Mouse (Mus musculus): ENCODE data around the gene Rpgrip1l. TPM values are rescaled to one million over a fixed set of nuclear protein-coding genes. Genes with fewer than 3 reads are reported as not detected.

Gene Rpgrip1l
- polyA plus RNA-seq, 1 experiment from 2014 or later = 8.0 TPM

DNA sequence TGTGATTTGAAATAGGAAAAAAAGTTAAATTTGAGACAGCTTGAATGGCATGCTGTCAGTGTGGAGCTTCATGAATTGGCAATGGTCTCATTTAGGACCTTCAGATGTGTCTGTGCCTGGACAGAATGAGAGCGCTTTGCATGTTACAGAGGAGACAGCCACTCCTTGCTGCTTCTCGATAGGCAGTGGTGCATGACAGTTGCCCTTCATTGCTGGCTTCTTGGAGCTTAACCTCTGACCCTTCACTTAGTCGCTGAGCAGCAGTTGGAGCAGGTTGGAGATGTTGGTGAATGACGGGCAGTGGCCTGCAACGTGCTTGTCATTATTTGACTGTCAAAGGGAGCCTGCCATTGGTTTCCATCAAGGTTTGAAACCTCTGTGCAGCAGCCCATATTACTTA lies 29.1 kb upstream of the Rpgrip1l start:
- Histone ChIP-seq H3K27ac (ENCODE audit: low read depth, low read length) (no peak overlapping the region), H3K4me1 (ENCODE audit: control insufficient read depth, insufficient read depth, low read length) (peaks cover 16% of the 10 kb centered on the region), H3K36me3 (ENCODE audit: control insufficient read depth, insufficient read depth, low read length) (no peaks in the 10 kb centered on the region), H3K27me3 (ENCODE audit: control insufficient read depth, insufficient read depth, low read length) (no peaks in the 10 kb centered on the region), H3K4me2 (no peak overlapping the region), H3K9ac (ENCODE audit: low read depth, low read length) (no peak overlapping the region), H3K4me3 (ENCODE audit: low read depth, low read length) (no peak overlapping the region), H3K9me3 (replicated peaks; ENCODE audit: control insufficient read depth, low read length) (no peaks in the 10 kb centered on the region)
- WGBS (ENCODE audit: insufficient replicate concordance) = 56% methylated on average over 5 of the region's 5 CpGs
- ATAC-seq (replicated peaks; ENCODE audit: insufficient number of reproducible peaks, low FRiP score, low TSS enrichment) = no peak

DNA sequence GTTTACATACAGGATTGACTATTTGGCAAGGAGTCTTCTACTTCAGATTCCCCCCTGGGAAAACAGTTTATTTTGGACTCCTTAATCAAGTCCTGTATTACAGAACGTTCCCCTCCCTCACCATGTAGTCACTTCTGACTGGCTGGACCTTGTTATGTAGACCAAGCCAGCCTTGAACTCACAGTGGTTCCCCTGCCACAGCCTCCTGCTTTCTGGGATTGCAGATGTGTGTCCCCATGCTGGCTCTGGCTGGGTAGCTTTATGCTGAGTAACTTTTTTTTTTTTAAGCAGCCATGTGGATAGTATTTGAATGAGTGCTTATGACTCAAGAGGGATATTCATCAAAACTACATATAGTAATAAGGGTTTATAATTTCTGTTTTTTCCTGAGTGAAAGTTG lies 27.7 kb upstream of the Rpgrip1l start:
- 71% methylated on average over 1 of the region's 1 CpGs for whole genome bisulfite sequencing (ENCODE audit: insufficient replicate concordance)
- Histone ChIP-seq H3K9ac (ENCODE audit: low read depth, low read length) (no peak overlapping the region), H3K4me2 (no peak overlapping the region), H3K9me3 (replicated peaks; ENCODE audit: control insufficient read depth, low read length) (no peaks in the 10 kb centered on the region), H3K36me3 (ENCODE audit: control insufficient read depth, insufficient read depth, low read length) (no peaks in the 10 kb centered on the region), H3K4me1 (ENCODE audit: control insufficient read depth, insufficient read depth, low read length) (peaks cover 11% of the 10 kb centered on the region; the same call in 1 of the 2 replicates), H3K4me3 (ENCODE audit: low read depth, low read length) (no peak overlapping the region), H3K27ac (ENCODE audit: low read depth, low read length) (no peak overlapping the region), H3K27me3 (ENCODE audit: control insufficient read depth, insufficient read depth, low read length) (no peaks in the 10 kb centered on the region)
- no peak for ATAC-seq (replicated peaks; ENCODE audit: insufficient number of reproducible peaks, low FRiP score, low TSS enrichment)

DNA sequence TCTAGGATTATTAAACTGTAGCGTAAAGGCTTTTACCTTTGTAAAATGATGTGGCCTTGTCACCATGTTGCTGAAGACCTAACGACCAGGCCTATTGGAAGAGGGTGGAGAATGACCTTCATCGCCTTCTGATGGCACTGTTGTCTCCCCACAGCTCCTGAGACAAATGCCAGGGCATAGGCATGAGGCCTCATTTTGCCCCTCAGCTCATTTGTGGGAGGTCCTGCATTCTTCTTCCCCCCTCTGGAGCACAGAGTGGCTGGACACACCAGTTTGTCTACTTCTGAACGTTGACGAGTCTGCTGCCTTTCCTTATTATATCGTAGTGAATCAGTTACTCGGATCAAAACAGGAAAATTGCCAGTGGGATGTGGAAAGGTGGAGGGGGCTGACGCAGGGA lies 26.6 kb upstream of the Rpgrip1l start:
- Histone ChIP-seq H3K27ac (ENCODE audit: low read depth, low read length) (no peak overlapping the region), H3K9ac (ENCODE audit: low read depth, low read length) (no peak overlapping the region), H3K36me3 (ENCODE audit: control insufficient read depth, insufficient read depth, low read length) (no peaks in the 10 kb centered on the region), H3K4me1 (ENCODE audit: control insufficient read depth, insufficient read depth, low read length) (peaks cover 2% of the 10 kb centered on the region; the same call in 1 of the 2 replicates), H3K4me2 (no peak overlapping the region), H3K9me3 (replicated peaks; ENCODE audit: control insufficient read depth, low read length) (no peaks in the 10 kb centered on the region), H3K4me3 (ENCODE audit: low read depth, low read length) (no peak overlapping the region), H3K27me3 (ENCODE audit: control insufficient read depth, insufficient read depth, low read length) (no peaks in the 10 kb centered on the region)
- no peak for ATAC-seq (replicated peaks; ENCODE audit: insufficient number of reproducible peaks, low FRiP score, low TSS enrichment)
- WGBS (ENCODE audit: insufficient replicate concordance) = 82% methylated on average over 8 of the region's 8 CpGs

DNA sequence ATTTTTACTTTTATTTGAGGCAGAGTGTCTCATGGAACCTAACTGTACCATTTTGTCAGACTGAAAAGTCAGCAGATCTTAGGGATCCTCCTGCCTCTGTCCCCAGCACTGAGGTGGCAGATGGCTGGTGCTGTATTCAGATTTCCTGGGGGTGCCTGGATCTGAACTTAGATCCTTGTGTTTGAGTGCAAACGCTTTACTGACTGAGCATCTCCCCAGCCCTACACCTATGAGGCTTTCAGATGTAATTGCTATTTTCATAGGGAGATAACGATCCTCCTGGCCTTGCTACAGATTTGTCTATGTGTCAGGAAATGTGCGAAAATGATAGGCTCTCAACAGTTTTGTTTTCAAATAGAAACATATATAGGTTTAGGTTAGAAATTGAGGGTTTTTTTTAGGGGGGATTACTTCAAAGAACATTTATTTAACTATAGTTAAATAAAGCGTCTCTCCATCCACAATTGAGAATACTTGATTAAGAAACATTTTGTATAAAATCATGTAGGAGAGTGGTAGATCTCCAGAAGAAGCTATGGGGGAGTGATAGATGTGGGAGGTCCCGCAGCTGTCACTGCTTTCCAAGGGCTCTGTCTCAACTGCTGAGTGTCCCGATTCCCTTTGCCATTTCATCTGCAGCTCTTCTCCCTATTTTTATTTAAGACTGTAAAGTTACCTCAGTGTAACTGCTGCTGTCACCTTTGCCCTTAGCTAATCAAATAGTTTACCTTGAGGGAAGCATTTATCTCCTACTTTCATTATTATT lies 25.5 kb upstream of the Rpgrip1l start:
- Histone ChIP-seq H3K4me3 (ENCODE audit: low read depth, low read length) (no peak overlapping the region), H3K9ac (ENCODE audit: low read depth, low read length) (no peak overlapping the region)
- no peak for ATAC-seq (replicated peaks; ENCODE audit: insufficient number of reproducible peaks, low FRiP score, low TSS enrichment)

DNA sequence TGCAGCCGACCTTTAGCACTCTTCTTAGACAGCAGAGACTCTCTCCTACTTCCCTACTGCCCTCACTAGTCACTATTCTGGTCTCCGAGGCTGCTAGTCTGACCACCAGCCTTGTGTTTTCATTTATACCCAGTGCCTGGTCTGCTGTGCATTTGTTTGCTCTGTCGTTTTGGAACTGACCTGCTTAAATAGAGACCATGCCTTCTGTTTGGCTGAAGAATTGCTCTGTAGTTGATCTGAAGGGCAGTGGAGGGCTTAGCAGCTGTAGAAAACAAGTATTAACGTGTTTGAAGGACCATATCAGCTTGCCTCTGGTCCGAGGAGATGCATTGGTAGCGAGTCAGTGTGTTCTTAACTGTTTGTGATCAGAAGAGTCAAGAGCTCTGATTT lies 16.4 kb upstream of the Rpgrip1l start:
- H3K27ac ChIP-seq (ENCODE audit: low read depth, low read length) = peak overlapping the region; percentile 77
- 27% methylated on average over 6 of the region's 6 CpGs for WGBS (ENCODE audit: insufficient replicate concordance)
- peaks cover 41% of the 10 kb centered on the region for H3K4me1 ChIP-seq (ENCODE audit: control insufficient read depth, insufficient read depth, low read length)
- H3K9me3 ChIP-seq (replicated peaks; ENCODE audit: control insufficient read depth, low read length) = no peaks in the 10 kb centered on the region
- no peak overlapping the region for H3K4me3 ChIP-seq (ENCODE audit: low read depth, low read length)
- H3K9ac ChIP-seq (ENCODE audit: low read depth, low read length) = no peak overlapping the region
- no peak for ATAC-seq (replicated peaks; ENCODE audit: insufficient number of reproducible peaks, low FRiP score, low TSS enrichment)
- H3K4me2 ChIP-seq = 0 out of 2 replicates have a peak overlapping the region, but pooled peaks have one; percentile 6
- H3K36me3 ChIP-seq (ENCODE audit: control insufficient read depth, insufficient read depth, low read length) = 0 out of 2 replicates have a peak, but pooled peaks cover 4% of the 10 kb centered on the region
- H3K27me3 ChIP-seq (ENCODE audit: control insufficient read depth, insufficient read depth, low read length) = no peaks in the 10 kb centered on the region

More for the DNA sequence above, 25.5 kb upstream of the Rpgrip1l start:
- Histone ChIP-seq H3K36me3 (ENCODE audit: control insufficient read depth, insufficient read depth, low read length) (no peaks in the 10 kb centered on the region), H3K4me2 (no peak overlapping the region), H3K27me3 (ENCODE audit: control insufficient read depth, insufficient read depth, low read length) (no peaks in the 10 kb centered on the region), H3K9me3 (replicated peaks; ENCODE audit: control insufficient read depth, low read length) (no peaks in the 10 kb centered on the region), H3K4me1 (ENCODE audit: control insufficient read depth, insufficient read depth, low read length) (no peaks in the 10 kb centered on the region), H3K27ac (ENCODE audit: low read depth, low read length) (no peak overlapping the region)
- 86% methylated on average over 6 of the region's 6 CpGs for WGBS (ENCODE audit: insufficient replicate concordance)

DNA sequence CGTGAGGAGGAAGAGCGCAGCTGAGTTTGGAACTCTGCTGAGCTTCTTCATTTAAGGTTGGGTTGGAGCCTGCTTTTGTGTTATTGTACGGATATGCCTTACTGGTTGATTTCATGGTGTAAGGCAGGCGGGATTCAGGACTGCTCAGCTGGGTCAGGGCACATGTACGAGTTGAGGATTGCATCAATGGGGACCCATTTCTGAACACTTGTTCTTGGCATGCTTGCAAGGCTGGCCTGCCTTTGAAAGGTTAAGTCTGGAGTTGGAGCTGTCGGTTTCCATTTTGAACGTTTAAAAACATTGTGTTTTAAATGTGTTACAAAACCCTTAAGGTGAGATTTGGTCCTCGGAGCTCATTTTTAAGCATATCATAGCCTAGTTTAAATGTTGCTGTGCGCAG lies 16.0 kb upstream of the Rpgrip1l start:
- no peaks in the 10 kb centered on the region for H3K9me3 ChIP-seq (replicated peaks; ENCODE audit: control insufficient read depth, low read length)
- no peaks in the 10 kb centered on the region for H3K27me3 ChIP-seq (ENCODE audit: control insufficient read depth, insufficient read depth, low read length)
- ATAC-seq (replicated peaks; ENCODE audit: insufficient number of reproducible peaks, low FRiP score, low TSS enrichment) = no peak
- peak overlapping the region; percentile 77 for H3K27ac ChIP-seq (ENCODE audit: low read depth, low read length)
- H3K4me1 ChIP-seq (ENCODE audit: control insufficient read depth, insufficient read depth, low read length) = peaks cover 43% of the 10 kb centered on the region
- H3K36me3 ChIP-seq (ENCODE audit: control insufficient read depth, insufficient read depth, low read length) = 0 out of 2 replicates have a peak, but pooled peaks cover 4% of the 10 kb centered on the region
- no peak overlapping the region for H3K4me2 ChIP-seq
- no peak overlapping the region for H3K9ac ChIP-seq (ENCODE audit: low read depth, low read length)
- WGBS (ENCODE audit: insufficient replicate concordance) = 78% methylated on average over 9 of the region's 9 CpGs
- H3K4me3 ChIP-seq (ENCODE audit: low read depth, low read length) = no peak overlapping the region

DNA sequence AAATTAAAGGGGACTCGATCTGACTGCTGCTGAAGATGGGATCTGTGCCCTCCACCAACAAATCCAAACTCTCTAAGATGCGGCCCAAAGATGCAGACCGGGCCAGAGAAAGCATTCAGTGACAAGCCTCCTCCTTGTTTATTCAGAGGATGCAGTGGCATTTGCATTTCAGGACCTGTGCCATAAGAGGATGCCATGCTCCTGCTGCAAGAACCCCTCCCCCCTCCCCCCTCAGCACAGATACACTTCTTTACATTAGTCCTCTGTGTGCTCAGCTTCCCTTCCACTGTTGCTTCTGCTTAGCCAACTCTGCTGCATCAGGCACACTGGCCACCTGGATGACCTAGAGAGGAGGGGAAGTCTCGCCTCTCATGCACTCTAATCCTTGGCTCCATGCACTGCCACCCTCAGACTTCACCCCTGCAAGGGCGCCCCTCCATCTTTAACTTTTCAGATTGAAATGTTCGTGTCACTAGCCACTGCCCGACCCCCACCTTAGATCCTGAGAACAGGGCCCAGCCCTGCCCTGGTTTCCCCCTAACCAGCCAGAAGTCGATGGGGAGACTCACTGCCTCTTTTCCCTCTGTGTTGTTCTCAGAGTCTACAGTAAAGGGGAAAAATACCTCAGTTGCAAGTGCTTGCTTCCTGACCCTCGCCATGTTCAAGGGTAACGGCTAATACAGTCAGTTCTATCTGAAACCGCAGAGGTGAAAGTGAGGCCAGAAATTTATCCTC lies 14.6 kb upstream of the Rpgrip1l start:
- no peak overlapping the region for H3K4me3 ChIP-seq (ENCODE audit: low read depth, low read length)
- ATAC-seq (replicated peaks; ENCODE audit: insufficient number of reproducible peaks, low FRiP score, low TSS enrichment) = no peak
- H3K4me2 ChIP-seq = no peak overlapping the region
- no peak overlapping the region for H3K9ac ChIP-seq (ENCODE audit: low read depth, low read length)
- no peaks in the 10 kb centered on the region for H3K9me3 ChIP-seq (replicated peaks; ENCODE audit: control insufficient read depth, low read length)
- 80% methylated on average over 11 of the region's 11 CpGs for WGBS (ENCODE audit: insufficient replicate concordance)
- H3K4me1 ChIP-seq (ENCODE audit: control insufficient read depth, insufficient read depth, low read length) = peaks cover 45% of the 10 kb centered on the region
- H3K36me3 ChIP-seq (ENCODE audit: control insufficient read depth, insufficient read depth, low read length) = 0 out of 2 replicates have a peak, but pooled peaks cover 4% of the 10 kb centered on the region
- H3K27me3 ChIP-seq (ENCODE audit: control insufficient read depth, insufficient read depth, low read length) = no peaks in the 10 kb centered on the region
- H3K27ac ChIP-seq (ENCODE audit: low read depth, low read length) = no peak overlapping the region

DNA sequence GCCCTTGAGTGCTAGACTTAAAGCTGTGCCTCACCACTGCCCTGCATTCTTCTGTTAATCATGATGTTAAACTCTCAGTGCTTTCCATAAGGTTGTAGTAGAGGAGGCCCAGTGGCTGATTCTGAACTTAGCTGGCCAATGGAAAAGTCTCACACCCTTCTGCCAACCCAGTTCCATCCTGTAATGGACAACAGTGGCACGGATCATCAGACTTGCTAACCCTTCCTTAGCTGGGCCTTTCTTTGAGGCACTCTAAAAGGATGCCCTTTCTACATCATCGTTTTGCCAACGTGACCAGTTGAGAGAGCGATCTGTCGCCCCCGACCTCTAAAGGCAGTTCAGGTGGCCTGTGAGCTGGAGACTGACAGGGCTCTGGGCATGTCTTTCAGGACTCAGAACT lies 13.9 kb upstream of the Rpgrip1l start:
- Histone ChIP-seq H3K4me2 (no peak overlapping the region), H3K27me3 (ENCODE audit: control insufficient read depth, insufficient read depth, low read length) (no peaks in the 10 kb centered on the region), H3K4me3 (ENCODE audit: low read depth, low read length) (no peak overlapping the region), H3K9ac (ENCODE audit: low read depth, low read length) (no peak overlapping the region), H3K4me1 (ENCODE audit: control insufficient read depth, insufficient read depth, low read length) (peaks cover 42% of the 10 kb centered on the region), H3K9me3 (replicated peaks; ENCODE audit: control insufficient read depth, low read length) (no peaks in the 10 kb centered on the region), H3K27ac (ENCODE audit: low read depth, low read length) (no peak overlapping the region), H3K36me3 (ENCODE audit: control insufficient read depth, insufficient read depth, low read length) (0 out of 2 replicates have a peak, but pooled peaks cover 4% of the 10 kb centered on the region)
- WGBS (ENCODE audit: insufficient replicate concordance) = 83% methylated on average over 6 of the region's 6 CpGs
- no peak for ATAC-seq (replicated peaks; ENCODE audit: insufficient number of reproducible peaks, low FRiP score, low TSS enrichment)

Data from heart, embryonic 11.5 days (tissue).